Mouse (Mus musculus) liver, embryonic 14.5 days (tissue): ENCODE measurements around the gene Mvp. TPM values are rescaled to one million over a fixed set of nuclear protein-coding genes. Genes with fewer than 3 reads are reported as not detected.

Experiments used
- ATAC-seq: fragments of 200-750 bp; cut with Nextera tagmentation; 2 replicates; pipeline ENCODE4 v1.8.0; 2017; ENCODE audit warnings: moderate number of reproducible peaks, mild to moderate bottlenecking, moderate library complexity; ENCODE audit not compliant: insufficient read depth
- DNase-seq, 3 experiments: peaks; one replicate each; pipeline ENCODE4 v3.0.0-alpha.2; 2012 to 2013; ENCODE audit warnings: low read depth in 3 of 3, low spot score in 3 of 3
- H3K27ac ChIP-seq: fragments of 300-500 bp; sonication (generic); 2 replicates; pipeline ENCODE4 v1.5.1; 2014; ENCODE audit warnings: moderate library complexity, mild to moderate bottlenecking, control low read depth, inconsistent platforms
- H3K27me3 ChIP-seq: fragments of 300-500 bp; sonication (generic); 2 replicates; pipeline ENCODE4 v1.6.1; 2014; ENCODE audit warnings: mild to moderate bottlenecking, low read length, moderate library complexity; ENCODE audit not compliant: control insufficient read depth, insufficient read depth
- H3K36me3 ChIP-seq: fragments of 300-500 bp; sonication (generic); replicated peaks from 2 replicates; pipeline ENCODE4 v1.6.1; 2014; ENCODE audit warnings: low read depth; ENCODE audit not compliant: control insufficient read depth, insufficient read depth
- H3K4me1 ChIP-seq, 2 experiments: fragments of 200-500 bp in 1 of 2; fragments of 300-500 bp in 1 of 2; sonication (generic) in 1 of 2; replicated peaks; 2 replicates each; pipeline ENCODE4 v1.6.1; 2012 to 2014; ENCODE audit warnings: antibody characterized with exemption in 1 of 2, inconsistent platforms in 1 of 2, low read length in 1 of 2; ENCODE audit not compliant: control insufficient read depth in 2 of 2, insufficient read depth in 2 of 2
- H3K4me2 ChIP-seq: fragments of 300-500 bp; sonication (generic); 2 replicates; pipeline ENCODE4 v1.6.1; 2014; ENCODE audit warnings: low read depth, mild to moderate bottlenecking, control low read depth, moderate library complexity
- H3K4me3 ChIP-seq, 2 experiments: fragments of 200-500 bp in 1 of 2; fragments of 300-500 bp in 1 of 2; sonication (generic) in 1 of 2; 2 replicates each; pipeline ENCODE4 v1.5.1; 2012 to 2014; ENCODE audit warnings: low read depth in 2 of 2, low read length in 2 of 2, mild to moderate bottlenecking in 2 of 2, control low read depth in 1 of 2, inconsistent platforms in 1 of 2, moderate library complexity in 1 of 2; ENCODE audit not compliant: insufficient read depth in 1 of 2
- H3K9ac ChIP-seq: fragments of 300-500 bp; sonication (generic); replicated peaks from 2 replicates; pipeline ENCODE4 v1.6.1; 2014; ENCODE audit warnings: mild to moderate bottlenecking, control low read depth, moderate library complexity
- H3K9me3 ChIP-seq: fragments of 300-500 bp; sonication (generic); 2 replicates; pipeline ENCODE4 v1.6.1; 2016; ENCODE audit warnings: low read length, mixed read lengths; ENCODE audit not compliant: control insufficient read depth
- CTCF ChIP-seq: IDR thresholded peaks from 2 replicates; pipeline ENCODE4 v1.5.1; 2016; ENCODE audit warnings: antibody characterized with exemption, low read depth, control low read depth
- EP300 ChIP-seq: IDR thresholded peaks from 2 replicates; pipeline ENCODE4 v1.6.1; 2016; ENCODE audit warnings: antibody characterized with exemption, low read depth
- WGBS: fragments of 180-500 bp; shearing (Covaris S2); extraction: QIAGEN DNeasy Blood & Tissue Kit; methylation state at CpG from one replicate; pipeline ENCODE4 v1.1.7; 2014; ENCODE audit not compliant: insufficient replicate concordance; 5-methylcytosine and 5-hydroxymethylcytosine counted together
- polyA plus RNA-seq, 2 experiments: library from polyadenylated mRNA; depleted of rRNA in 1 of 2; stranded (reverse) in 1 of 2; unstranded in 1 of 2; fragments of >200 nt; fragmentation: Nextera tagmentation in 1 of 2; extraction: Ambion mirVana in 1 of 2; gene quantifications; 2 replicates each; pipeline versions ENCODE4 v1.2.1 to v1.2.3; 2012 to 2014

Mvp gene
- polyA plus RNA-seq, 2 experiments, result 4.5 to 5.5 TPM

DNA sequence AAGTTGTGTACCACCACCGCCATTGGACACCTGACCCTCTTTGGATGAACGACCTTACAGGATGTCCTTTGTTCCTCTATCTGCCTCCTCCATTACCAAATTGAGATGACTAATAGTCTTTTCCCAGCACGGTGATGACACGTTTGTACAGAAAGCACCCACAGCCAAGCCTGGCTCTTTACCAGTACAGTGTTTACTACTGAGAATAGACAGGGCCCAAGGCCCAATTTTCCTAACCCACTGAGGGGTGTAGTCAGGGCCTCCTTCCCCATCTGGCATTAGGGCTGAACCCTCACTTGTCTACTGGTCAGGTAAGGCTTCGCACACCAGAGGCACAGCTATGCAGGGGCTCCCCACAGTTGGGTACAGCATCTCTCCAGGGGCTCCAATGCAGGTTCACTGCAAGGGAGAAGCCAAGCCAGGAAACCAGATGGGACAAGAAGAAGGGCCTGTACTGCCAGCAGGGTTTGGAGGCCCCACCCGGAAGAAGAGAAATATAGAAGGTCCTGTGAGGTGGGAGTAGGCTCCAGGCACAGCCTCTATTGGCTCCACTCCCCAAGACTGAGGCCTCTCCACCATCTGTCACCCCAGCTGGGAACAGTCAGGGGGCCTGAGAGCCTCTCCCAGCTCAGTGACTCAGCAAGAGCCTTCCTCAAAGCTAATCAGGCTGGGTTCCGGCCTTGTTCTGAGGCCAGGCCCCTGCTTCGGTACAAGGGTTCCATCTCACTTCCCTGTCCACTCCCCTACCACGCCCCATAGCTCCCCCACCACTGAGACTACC, 6.0 kb downstream of the Mvp start:
- H3K9ac ChIP-seq, result peak overlapping the region; percentile 65
- peaks cover 19 to 22% of the 10 kb centered on the region in 2 experiments for H3K4me1 ChIP-seq
- no peaks in the 10 kb centered on the region for H3K9me3 ChIP-seq
- peak overlapping the region; percentile 60 for H3K4me2 ChIP-seq
- DNase-seq, result peak; percentile 66 to 76 (median 69)
- 32% methylated on average over 9 of the region's 9 CpGs for WGBS
- H3K27me3 ChIP-seq, result no peaks in the 10 kb centered on the region
- TF ChIP-seq EP300 (no peak), CTCF (no peak)
- peak; percentile 95 for ATAC-seq
- peak overlapping the region; percentile 94 for H3K27ac ChIP-seq
- no peak overlapping the region for H3K4me3 ChIP-seq
- peaks cover 3% of the 10 kb centered on the region; the same call in 1 of the 2 replicates for H3K36me3 ChIP-seq

DNA sequence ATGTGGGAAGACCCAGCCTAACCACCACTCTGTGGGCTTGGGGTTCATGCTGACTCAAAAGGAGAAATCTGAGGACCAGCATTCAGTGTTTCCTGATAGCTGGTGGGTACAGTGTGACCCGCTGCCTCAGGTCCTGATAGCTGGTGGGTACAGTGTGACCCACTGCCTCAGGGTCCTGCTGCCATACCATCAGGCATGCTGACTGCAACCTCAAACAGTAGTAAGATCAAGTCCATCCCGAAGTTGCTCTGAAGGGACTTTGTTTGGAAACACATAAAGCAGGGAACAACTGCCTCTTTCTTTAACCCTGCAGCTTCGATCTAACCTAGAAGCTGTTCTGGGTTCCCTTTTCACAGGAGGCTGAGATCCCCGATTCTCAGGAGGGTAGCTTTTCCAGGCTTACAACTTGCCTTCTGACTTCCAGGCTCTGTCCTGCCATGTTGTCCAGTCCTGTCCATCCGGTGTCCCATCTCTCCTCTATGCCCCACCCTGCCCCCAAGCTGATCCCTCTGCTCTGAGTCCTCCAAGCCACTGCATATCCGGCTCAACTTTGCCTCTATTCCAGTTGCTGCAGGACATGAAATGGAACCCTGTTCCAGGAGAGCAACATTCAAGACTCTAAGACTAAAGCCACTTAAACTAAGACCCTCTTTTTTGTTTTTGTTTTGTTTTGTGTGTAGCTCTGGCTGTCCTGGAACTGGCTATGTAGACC, 7.0 kb downstream of the Mvp start:
- no peak overlapping the region; the same call in 1 of the 2 replicates for H3K9ac ChIP-seq
- H3K4me3 ChIP-seq, result no peak overlapping the region
- H3K4me1 ChIP-seq, result peaks cover 19 to 22% of the 10 kb centered on the region in 2 experiments
- H3K36me3 ChIP-seq, result peaks cover 3% of the 10 kb centered on the region; the same call in 1 of the 2 replicates
- H3K9me3 ChIP-seq, result no peaks in the 10 kb centered on the region
- 76% methylated on average over 6 of the region's 6 CpGs for WGBS
- ATAC-seq (no peak), DNase-seq (no peak)
- H3K27ac ChIP-seq, result no peak overlapping the region
- TF ChIP-seq CTCF (no peak), EP300 (no peak)
- no peak overlapping the region for H3K4me2 ChIP-seq
- no peaks in the 10 kb centered on the region for H3K27me3 ChIP-seq

DNA sequence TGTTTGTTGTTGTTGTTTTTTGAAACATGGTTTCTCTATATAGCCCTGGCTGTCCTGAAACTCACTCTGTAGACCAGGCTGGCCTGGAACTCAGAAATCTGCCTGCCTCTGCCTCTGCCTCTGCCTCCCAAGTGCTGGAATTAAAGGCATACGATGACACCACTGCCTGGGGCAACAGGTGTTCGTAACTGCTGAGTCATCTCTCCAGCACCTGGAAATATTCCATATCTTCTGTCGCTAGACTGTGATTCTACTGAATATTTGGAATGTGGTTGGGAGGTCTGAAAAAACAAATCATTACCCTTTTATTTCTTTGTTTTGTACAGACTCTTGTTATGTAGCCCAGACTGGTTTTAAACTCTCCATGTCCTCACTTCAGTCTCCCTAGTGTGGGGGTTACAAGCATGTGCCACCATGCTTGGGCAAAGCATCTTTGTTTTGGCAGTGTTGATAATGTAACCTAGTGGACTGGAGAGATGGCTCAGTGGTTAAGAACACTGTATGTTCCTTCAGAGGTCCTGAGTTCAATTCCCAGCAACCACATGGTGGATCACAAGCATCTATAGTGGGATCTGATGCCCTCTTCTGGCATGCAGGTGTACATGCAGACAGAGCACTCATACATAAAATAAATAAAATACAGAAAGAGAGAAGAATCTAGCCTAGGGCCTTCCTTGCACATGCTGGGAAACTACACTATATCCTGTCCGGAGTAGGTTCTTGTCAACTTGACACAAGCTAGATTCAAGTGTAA, 10.1 kb downstream of the Mvp start:
- Histone ChIP-seq H3K4me2 (no peak overlapping the region), H3K9ac (no peak overlapping the region), H3K36me3 (no peaks in the 10 kb centered on the region), H3K27ac (no peak overlapping the region), H3K9me3 (no peaks in the 10 kb centered on the region), H3K4me1 (peaks cover 14 to 18% of the 10 kb centered on the region in 2 experiments), H3K4me3 (no peak overlapping the region), H3K27me3 (no peaks in the 10 kb centered on the region)
- DNase-seq, result no peak
- ATAC-seq, result no peak
- TF ChIP-seq EP300 (no peak), CTCF (peak; percentile 52)
- WGBS, result 67% methylated on average over 4 of the region's 4 CpGs

DNA sequence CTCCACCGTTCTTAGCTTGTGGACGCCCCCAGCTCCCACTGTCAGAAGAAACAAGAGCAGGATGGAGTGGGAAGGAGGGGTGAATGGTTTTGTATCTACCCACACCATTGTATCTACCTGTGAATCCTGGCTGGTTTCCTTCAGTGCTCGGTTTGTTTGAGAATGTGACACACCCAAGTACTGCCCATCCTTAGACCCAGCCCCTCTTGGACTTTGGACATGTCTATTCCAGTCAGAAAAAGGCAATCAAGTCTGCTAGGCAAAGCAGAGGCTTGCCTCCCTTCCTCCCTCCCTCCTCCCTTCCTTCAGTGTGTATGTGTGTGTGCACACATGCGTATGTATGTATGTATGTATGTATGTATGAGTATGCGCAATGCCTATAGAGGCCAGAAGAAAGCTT, 10.8 kb downstream of the Mvp start:
- ATAC-seq, result no peak
- Histone ChIP-seq H3K9ac (no peak overlapping the region), H3K9me3 (no peaks in the 10 kb centered on the region), H3K27ac (no peak overlapping the region), H3K4me3 (no peak overlapping the region), H3K4me1 (peaks cover 8 to 11% of the 10 kb centered on the region in 2 experiments), H3K4me2 (no peak overlapping the region), H3K36me3 (no peaks in the 10 kb centered on the region), H3K27me3 (no peaks in the 10 kb centered on the region)
- DNase-seq, result no peak
- WGBS, result 76% methylated on average over 5 of the region's 5 CpGs
- TF ChIP-seq CTCF (no peak), EP300 (no peak)
